Mouse (Mus musculus): ENCODE results near the gene Eef1a2. TPM values are rescaled to one million over a fixed set of nuclear protein-coding genes. Genes with fewer than 3 reads are reported as not detected.

The Eef1a2 gene
- total RNA-seq, 2 experiments from 2014 or later: 1,380 to 1,388 TPM

DNA sequence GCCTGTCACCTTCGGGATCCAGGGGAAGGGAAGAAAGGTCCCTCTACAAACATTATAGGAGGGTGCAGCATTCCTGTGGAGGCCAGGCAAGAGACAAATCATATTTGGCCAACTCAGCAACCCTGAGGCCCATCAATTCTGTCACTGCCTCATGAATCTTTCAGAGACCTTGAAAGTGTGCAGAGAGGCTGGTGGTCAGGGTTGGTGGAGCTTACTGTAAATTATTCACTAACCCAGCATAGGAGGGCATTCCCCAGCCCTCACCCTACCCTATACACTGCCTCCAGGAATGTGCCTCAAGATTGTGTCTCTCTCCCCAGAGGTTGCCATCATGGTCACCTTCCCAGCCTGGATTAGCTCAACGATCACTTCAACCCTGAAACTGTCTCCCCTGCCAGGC, 12.1 kb downstream of the Eef1a2 start:
- TF ChIP-seq CTCF (IDR thresholded peaks at IDR 0.05): no peak
- Histone ChIP-seq H3K4me3 (no peak overlapping the region), H3K27ac (peak overlapping the region; percentile 95)
- DNase-seq (ENCODE audit: extremely low spot score in 1 of 2, low spot score in 2 of 2): no peak
- intact Hi-C loops (cut with DNase I): no loop called here

GRCm38 (mm10) chr2:181143509-181144276, 13.1 kb downstream of the Eef1a2 start:
- H3K4me3 ChIP-seq: no peak overlapping the region
- H3K27ac ChIP-seq: peak overlapping the region; percentile 95
- intact Hi-C loops (cut with DNase I): loop anchor here (2.0 kb wide), 1 partner anchor 23 kb away; no protein-coding TSS in a partner anchor
- DNase-seq (ENCODE audit: extremely low spot score in 1 of 2, low spot score in 2 of 2): no peak
- no peak for TF ChIP-seq CTCF (IDR thresholded peaks at IDR 0.05)

- intact Hi-C loops (cut with DNase I): loop anchor here (2.0 kb wide), 1 partner anchor 22 kb away; no protein-coding TSS in a partner anchor
- no peak for DNase-seq (ENCODE audit: extremely low spot score in 1 of 2, low spot score in 2 of 2)
- TF ChIP-seq CTCF (IDR thresholded peaks at IDR 0.05): no peak
- no peak overlapping the region for H3K4me3 ChIP-seq
- peak overlapping the region; percentile 95 for H3K27ac ChIP-seq
These were observed 14.1 kb downstream of the Eef1a2 start for GRCm38 (mm10) chr2:181142703-181143135.

DNA sequence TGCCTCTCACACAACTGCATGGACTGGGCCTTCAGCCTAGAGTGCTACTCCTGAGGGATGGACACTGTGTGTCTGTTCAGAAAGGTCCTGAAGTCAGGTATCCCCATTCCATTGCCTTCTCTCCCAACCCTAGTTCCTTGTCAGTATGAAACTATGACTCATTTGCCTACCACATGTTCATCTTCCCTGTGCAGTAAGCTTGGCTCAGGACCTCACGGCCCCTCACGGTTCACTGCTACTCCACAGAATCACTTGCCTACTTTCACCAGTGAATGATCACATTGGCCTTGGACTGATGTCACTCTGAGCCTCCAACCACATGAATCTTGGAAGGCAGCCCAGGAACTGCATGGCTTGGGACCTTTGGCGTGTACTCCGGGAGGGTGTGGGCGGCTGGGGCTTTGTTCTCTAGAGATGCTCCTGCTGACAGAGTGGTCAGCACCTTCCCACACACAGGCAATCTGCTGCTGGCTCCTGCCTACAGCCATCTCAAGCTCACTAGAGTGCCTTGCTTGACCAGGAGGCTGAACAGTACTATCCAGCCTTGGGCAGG, 17.1 kb downstream of the Eef1a2 start:
- no peak for DNase-seq (ENCODE audit: extremely low spot score in 1 of 2, low spot score in 2 of 2)
- Histone ChIP-seq H3K27ac (no peak overlapping the region), H3K4me3 (no peak overlapping the region)
- intact Hi-C loops (cut with DNase I): no loop called here
- no peak for TF ChIP-seq CTCF (IDR thresholded peaks at IDR 0.05)

GRCm38 (mm10) chr2:181136934-181137333, 19.9 kb downstream of the Eef1a2 start:
- intact Hi-C loops (cut with DNase I): no loop called here
- no peak for TF ChIP-seq CTCF (IDR thresholded peaks at IDR 0.05)
- Histone ChIP-seq H3K4me3 (no peak overlapping the region), H3K27ac (no peak overlapping the region)
- no peak for DNase-seq (ENCODE audit: extremely low spot score in 1 of 2, low spot score in 2 of 2)

- DNase-seq (ENCODE audit: extremely low spot score in 1 of 2, low spot score in 2 of 2): no peak
- intact Hi-C loops (cut with DNase I): no loop called here
- peak overlapping the region; percentile 84 for H3K27ac ChIP-seq
- TF ChIP-seq CTCF (IDR thresholded peaks at IDR 0.05): no peak
- peak overlapping the region; percentile 80 for H3K4me3 ChIP-seq
These were observed 21.4 kb downstream of the Eef1a2 start for GRCm38 (mm10) chr2:181135446-181135818.

- TF ChIP-seq CTCF (IDR thresholded peaks at IDR 0.05): no peak
- Histone ChIP-seq H3K27ac (peak within 1 kb of the TSS; percentile 95), H3K4me3 (peak within 1 kb of the TSS; percentile 80)
- peak in 1 of 2 experiments; percentile 47 for DNase-seq (ENCODE audit: extremely low spot score in 1 of 2, low spot score in 2 of 2)
- intact Hi-C loops (cut with DNase I): no loop called here
These were observed 22.0 kb downstream of the Eef1a2 start, which contains the start of gene Kcnq2 for GRCm38 (mm10) chr2:181134591-181135445. Gene Kcnq2 (minus strand): TSS chr2:181135300.

GRCm38 (mm10) chr2:181133837-181134590, 22.8 kb downstream of the Eef1a2 start:
- DNase-seq (ENCODE audit: extremely low spot score in 1 of 2, low spot score in 2 of 2): peak; percentile 38 to 57
- no peak for TF ChIP-seq CTCF (IDR thresholded peaks at IDR 0.05)
- peak overlapping the region; percentile 95 for H3K27ac ChIP-seq
- peak overlapping the region; percentile 80 for H3K4me3 ChIP-seq
- intact Hi-C loops (cut with DNase I): no loop called here

DNA sequence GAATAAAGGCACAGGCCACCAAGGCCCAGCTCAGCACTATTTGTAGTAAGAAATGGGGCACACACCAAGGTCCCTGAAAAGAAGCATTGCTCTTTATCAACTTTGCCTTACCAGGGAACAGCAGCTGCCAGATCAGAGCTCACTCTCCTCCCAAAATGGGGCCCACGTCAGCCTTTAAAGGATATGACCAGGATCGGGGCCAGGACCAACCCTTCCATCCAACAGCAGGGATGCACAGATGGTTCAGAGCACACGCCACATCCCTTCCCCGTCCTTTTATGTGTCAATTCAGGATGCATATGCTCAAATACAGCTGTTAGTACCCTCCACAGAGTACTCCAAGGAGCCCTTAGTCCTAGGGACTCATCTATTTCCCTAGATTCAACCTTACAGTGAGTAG, 26.6 kb downstream of the Eef1a2 start:
- H3K4me3 ChIP-seq: no peak overlapping the region
- no peak for TF ChIP-seq CTCF (IDR thresholded peaks at IDR 0.05)
- intact Hi-C loops (cut with DNase I): no loop called here
- peak overlapping the region; percentile 53 for H3K27ac ChIP-seq
- no peak for DNase-seq (ENCODE audit: extremely low spot score in 1 of 2, low spot score in 2 of 2)

- intact Hi-C loops (cut with DNase I): no loop called here
- no peak overlapping the region for H3K4me3 ChIP-seq
- no peak for TF ChIP-seq CTCF (IDR thresholded peaks at IDR 0.05)
- H3K27ac ChIP-seq: peak overlapping the region; percentile 71
- DNase-seq (ENCODE audit: extremely low spot score in 1 of 2, low spot score in 2 of 2): no peak
These were observed 27.9 kb downstream of the Eef1a2 start for GRCm38 (mm10) chr2:181128963-181129362.

DNA sequence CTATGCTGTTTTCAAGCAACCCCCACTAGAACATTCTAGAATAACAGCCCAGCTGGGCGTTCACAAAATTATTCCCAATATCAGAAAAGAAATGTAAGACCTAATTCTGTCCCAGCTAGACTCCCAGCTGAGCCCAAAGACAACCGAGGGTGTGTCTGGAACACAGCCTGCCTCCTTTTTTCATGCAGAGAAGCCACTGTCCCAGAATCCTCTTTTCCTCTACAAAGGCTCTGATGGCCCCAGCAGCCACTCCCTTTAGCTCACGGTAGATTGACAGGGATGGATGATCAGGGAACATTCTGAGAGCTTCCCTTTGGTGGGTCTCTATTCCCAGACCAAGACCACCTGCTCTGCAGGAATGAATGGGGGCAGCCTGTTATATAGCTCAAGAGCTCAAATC, 29.0 kb downstream of the Eef1a2 start:
- intact Hi-C loops (cut with DNase I): no loop called here
- no peak overlapping the region for H3K4me3 ChIP-seq
- H3K27ac ChIP-seq: no peak overlapping the region
- no peak for TF ChIP-seq CTCF (IDR thresholded peaks at IDR 0.05)
- DNase-seq (ENCODE audit: extremely low spot score in 1 of 2, low spot score in 2 of 2): no peak

Data from left cerebral cortex, adult 2 months (tissue).